Mouse (Mus musculus): ENCODE results near the gene Dand5. TPM values are rescaled to one million over a fixed set of nuclear protein-coding genes. Genes with fewer than 3 reads are reported as not detected.

Dand5 gene
- polyA plus RNA-seq, 1 experiment from 2014 or later, result 5.9 TPM

- Histone ChIP-seq H3K9ac (ENCODE audit: low read length) (no peak overlapping the region), H3K27me3 (ENCODE audit: control insufficient read depth, insufficient read depth, low read length) (peaks cover 34% of the 10 kb centered on the region), H3K9me3 (ENCODE audit: control insufficient read depth, low read length) (no peaks in the 10 kb centered on the region), H3K36me3 (ENCODE audit: control insufficient read depth, insufficient read depth, low read length) (peaks cover 17% of the 10 kb centered on the region; the same call in 1 of the 2 replicates), H3K27ac (replicated peaks in 1 of 2; ENCODE audit: control insufficient read depth in 1 of 2, insufficient read depth in 1 of 2, low read depth in 2 of 2, low read length in 2 of 2) (no peak overlapping the region), H3K4me1 (ENCODE audit: control insufficient read depth in 2 of 2, insufficient read depth in 2 of 2, low read length in 2 of 2) (peaks cover 10 to 29% of the 10 kb centered on the region in 2 experiments; a peak in 3 of 4 replicates), H3K4me3 (ENCODE audit: control insufficient read depth in 1 of 2, insufficient read depth in 1 of 2, low read depth in 1 of 2, low read length in 2 of 2) (no peak overlapping the region), H3K4me2 (ENCODE audit: low read length) (no peak overlapping the region)
- no peak for ATAC-seq (ENCODE audit: insufficient number of reproducible peaks, insufficient read depth, low FRiP score, low read depth)
- 56% methylated on average over 12 of the region's 12 CpGs for WGBS
Observed at GRCm38 (mm10) chr8:84770100-84770953, 52.3 kb downstream of the Dand5 start.

- Histone ChIP-seq H3K9ac (ENCODE audit: low read length) (no peak overlapping the region), H3K4me1 (ENCODE audit: control insufficient read depth in 2 of 2, insufficient read depth in 2 of 2, low read length in 2 of 2) (peaks cover 3 to 19% of the 10 kb centered on the region in 2 experiments; a peak in 3 of 4 replicates), H3K27me3 (ENCODE audit: control insufficient read depth, insufficient read depth, low read length) (peaks cover 24% of the 10 kb centered on the region), H3K27ac (replicated peaks in 1 of 2; ENCODE audit: control insufficient read depth in 1 of 2, insufficient read depth in 1 of 2, low read depth in 2 of 2, low read length in 2 of 2) (no peak overlapping the region), H3K9me3 (ENCODE audit: control insufficient read depth, low read length) (no peaks in the 10 kb centered on the region), H3K4me3 (ENCODE audit: control insufficient read depth in 1 of 2, insufficient read depth in 1 of 2, low read depth in 1 of 2, low read length in 2 of 2) (no peak overlapping the region), H3K4me2 (ENCODE audit: low read length) (no peak overlapping the region), H3K36me3 (ENCODE audit: control insufficient read depth, insufficient read depth, low read length) (peaks cover 17% of the 10 kb centered on the region; the same call in 1 of the 2 replicates)
- no peak for ATAC-seq (ENCODE audit: insufficient number of reproducible peaks, insufficient read depth, low FRiP score, low read depth)
- 85% methylated on average over 8 of the region's 8 CpGs for WGBS
Observed at GRCm38 (mm10) chr8:84769324-84769723, 53.3 kb downstream of the Dand5 start.

- H3K4me3 ChIP-seq (ENCODE audit: control insufficient read depth in 1 of 2, insufficient read depth in 1 of 2, low read depth in 1 of 2, low read length in 2 of 2), result no peak overlapping the region
- H3K4me2 ChIP-seq (ENCODE audit: low read length), result no peak overlapping the region
- H3K4me1 ChIP-seq (ENCODE audit: control insufficient read depth in 2 of 2, insufficient read depth in 2 of 2, low read length in 2 of 2), result peaks cover 3 to 17% of the 10 kb centered on the region in 2 experiments; a peak in 3 of 4 replicates
- 80% methylated on average over 14 of the region's 14 CpGs for WGBS
- H3K9ac ChIP-seq (ENCODE audit: low read length), result no peak overlapping the region
- peaks cover 23% of the 10 kb centered on the region for H3K27me3 ChIP-seq (ENCODE audit: control insufficient read depth, insufficient read depth, low read length)
- peaks cover 17% of the 10 kb centered on the region; the same call in 1 of the 2 replicates for H3K36me3 ChIP-seq (ENCODE audit: control insufficient read depth, insufficient read depth, low read length)
- no peak for ATAC-seq (ENCODE audit: insufficient number of reproducible peaks, insufficient read depth, low FRiP score, low read depth)
- H3K9me3 ChIP-seq (ENCODE audit: control insufficient read depth, low read length), result no peaks in the 10 kb centered on the region
- no peak overlapping the region for H3K27ac ChIP-seq (replicated peaks in 1 of 2; ENCODE audit: control insufficient read depth in 1 of 2, insufficient read depth in 1 of 2, low read depth in 2 of 2, low read length in 2 of 2)
Observed at GRCm38 (mm10) chr8:84768343-84769095, 54.1 kb downstream of the Dand5 start.

GRCm38 (mm10) chr8:84767221-84767620 lies 55.4 kb downstream of the Dand5 start:
- peaks cover 3 to 8% of the 10 kb centered on the region in 2 experiments; a peak in 3 of 4 replicates for H3K4me1 ChIP-seq (ENCODE audit: control insufficient read depth in 2 of 2, insufficient read depth in 2 of 2, low read length in 2 of 2)
- 86% methylated on average over 10 of the region's 10 CpGs for WGBS
- no peak overlapping the region for H3K4me3 ChIP-seq (ENCODE audit: control insufficient read depth in 1 of 2, insufficient read depth in 1 of 2, low read depth in 1 of 2, low read length in 2 of 2)
- H3K9ac ChIP-seq (ENCODE audit: low read length), result no peak overlapping the region
- no peaks in the 10 kb centered on the region for H3K9me3 ChIP-seq (ENCODE audit: control insufficient read depth, low read length)
- no peak for ATAC-seq (ENCODE audit: insufficient number of reproducible peaks, insufficient read depth, low FRiP score, low read depth)
- H3K4me2 ChIP-seq (ENCODE audit: low read length), result no peak overlapping the region
- peaks cover 14% of the 10 kb centered on the region for H3K27me3 ChIP-seq (ENCODE audit: control insufficient read depth, insufficient read depth, low read length)
- peaks cover 17% of the 10 kb centered on the region; the same call in 1 of the 2 replicates for H3K36me3 ChIP-seq (ENCODE audit: control insufficient read depth, insufficient read depth, low read length)
- no peak overlapping the region for H3K27ac ChIP-seq (replicated peaks in 1 of 2; ENCODE audit: control insufficient read depth in 1 of 2, insufficient read depth in 1 of 2, low read depth in 2 of 2, low read length in 2 of 2)

GRCm38 (mm10) chr8:84766422-84766821 lies 56.2 kb downstream of the Dand5 start:
- Histone ChIP-seq H3K9ac (ENCODE audit: low read length) (no peak overlapping the region), H3K4me2 (ENCODE audit: low read length) (no peak overlapping the region), H3K36me3 (ENCODE audit: control insufficient read depth, insufficient read depth, low read length) (peaks cover 17% of the 10 kb centered on the region; the same call in 1 of the 2 replicates), H3K4me3 (ENCODE audit: control insufficient read depth in 1 of 2, insufficient read depth in 1 of 2, low read depth in 1 of 2, low read length in 2 of 2) (no peak overlapping the region), H3K9me3 (ENCODE audit: control insufficient read depth, low read length) (no peaks in the 10 kb centered on the region), H3K27me3 (ENCODE audit: control insufficient read depth, insufficient read depth, low read length) (peaks cover 7% of the 10 kb centered on the region), H3K27ac (replicated peaks in 1 of 2; ENCODE audit: control insufficient read depth in 1 of 2, insufficient read depth in 1 of 2, low read depth in 2 of 2, low read length in 2 of 2) (no peak overlapping the region), H3K4me1 (ENCODE audit: control insufficient read depth in 2 of 2, insufficient read depth in 2 of 2, low read length in 2 of 2) (peaks cover 0 to 4% of the 10 kb centered on the region in 2 experiments; a peak in 2 of 4 replicates)
- no peak for ATAC-seq (ENCODE audit: insufficient number of reproducible peaks, insufficient read depth, low FRiP score, low read depth)
- 67% methylated on average over 9 of the region's 9 CpGs for WGBS

- no peaks in the 10 kb centered on the region; the same call in 1 of the 2 replicates for H3K27me3 ChIP-seq (ENCODE audit: control insufficient read depth, insufficient read depth, low read length)
- H3K4me3 ChIP-seq (ENCODE audit: control insufficient read depth in 1 of 2, insufficient read depth in 1 of 2, low read depth in 1 of 2, low read length in 2 of 2), result no peak overlapping the region
- H3K4me2 ChIP-seq (ENCODE audit: low read length), result no peak overlapping the region
- peaks cover 2 to 3% of the 10 kb centered on the region in 2 experiments; a peak in 2 of 4 replicates for H3K4me1 ChIP-seq (ENCODE audit: control insufficient read depth in 2 of 2, insufficient read depth in 2 of 2, low read length in 2 of 2)
- no peaks in the 10 kb centered on the region for H3K9me3 ChIP-seq (ENCODE audit: control insufficient read depth, low read length)
- no peak overlapping the region for H3K27ac ChIP-seq (replicated peaks in 1 of 2; ENCODE audit: control insufficient read depth in 1 of 2, insufficient read depth in 1 of 2, low read depth in 2 of 2, low read length in 2 of 2)
- H3K36me3 ChIP-seq (ENCODE audit: control insufficient read depth, insufficient read depth, low read length), result peaks cover 17% of the 10 kb centered on the region; the same call in 1 of the 2 replicates
- no peak overlapping the region for H3K9ac ChIP-seq (ENCODE audit: low read length)
- WGBS, result 53% methylated on average over 10 of the region's 10 CpGs
- ATAC-seq (ENCODE audit: insufficient number of reproducible peaks, insufficient read depth, low FRiP score, low read depth), result no peak
Observed at GRCm38 (mm10) chr8:84765629-84766028, 57.0 kb downstream of the Dand5 start.

Measured in heart, embryonic 14.5 days (tissue).